Mouse (Mus musculus) embryo, embryonic 10 days (tissue): ENCODE results near the gene Fam19a2.
A peak's percentile ranks its signal among the peaks of the same experiment; 100 is the strongest.

ENCODE experiments used
- DNase-seq: peaks from one replicate; pipeline ENCODE4 v3.0.0-alpha.2; 2015; ENCODE audit warnings: low spot score

The Fam19a2 gene

DNA sequence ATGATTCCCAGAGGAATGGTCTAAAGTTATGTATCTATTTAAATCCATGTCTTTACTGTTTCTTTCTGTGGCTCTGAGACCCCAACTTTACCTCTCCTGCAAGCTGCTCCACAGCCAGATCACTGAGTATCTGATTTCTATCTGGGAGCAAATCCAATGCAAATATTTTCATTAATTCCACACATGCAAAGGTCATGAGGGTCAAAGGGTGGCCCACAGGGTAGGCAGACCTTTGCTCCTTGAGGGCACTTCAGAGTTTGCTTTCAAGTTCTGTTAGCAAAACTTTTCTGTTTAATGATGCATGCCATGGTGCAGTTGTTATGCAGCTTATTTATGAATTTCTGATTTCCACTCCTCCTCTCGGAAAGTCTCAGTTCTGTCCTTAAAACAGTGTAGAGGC, 303.9 kb downstream of the Fam19a2 start:
- peak; percentile 64 for DNase-seq

DNA sequence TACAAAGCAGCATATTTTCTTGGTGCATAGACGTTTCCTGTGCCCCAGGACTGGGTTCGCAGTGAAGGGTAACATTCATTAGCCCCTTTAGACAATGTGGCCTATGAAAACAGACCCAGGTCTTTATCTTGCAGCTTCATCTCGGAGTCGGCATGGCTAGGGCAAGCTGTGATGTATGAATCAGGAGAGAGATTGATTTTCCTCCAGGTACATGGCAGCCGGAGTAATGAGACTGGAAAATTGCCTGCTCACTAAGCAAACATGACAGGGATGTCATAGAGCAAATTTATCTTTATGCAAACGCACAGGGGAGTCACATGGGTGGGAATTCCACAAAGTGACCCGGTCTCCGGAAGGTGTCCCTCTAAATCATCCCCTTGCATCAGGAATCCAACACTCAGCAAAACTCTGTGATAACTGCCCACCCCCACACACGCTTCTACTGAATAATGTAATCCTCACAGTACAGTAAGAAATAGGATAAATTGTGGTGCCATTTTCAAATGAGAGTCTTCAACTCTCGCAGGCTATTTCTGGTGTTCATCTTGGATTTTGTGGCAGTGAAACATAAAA, 306.9 kb downstream of the Fam19a2 start:
- DNase-seq: no peak

DNA sequence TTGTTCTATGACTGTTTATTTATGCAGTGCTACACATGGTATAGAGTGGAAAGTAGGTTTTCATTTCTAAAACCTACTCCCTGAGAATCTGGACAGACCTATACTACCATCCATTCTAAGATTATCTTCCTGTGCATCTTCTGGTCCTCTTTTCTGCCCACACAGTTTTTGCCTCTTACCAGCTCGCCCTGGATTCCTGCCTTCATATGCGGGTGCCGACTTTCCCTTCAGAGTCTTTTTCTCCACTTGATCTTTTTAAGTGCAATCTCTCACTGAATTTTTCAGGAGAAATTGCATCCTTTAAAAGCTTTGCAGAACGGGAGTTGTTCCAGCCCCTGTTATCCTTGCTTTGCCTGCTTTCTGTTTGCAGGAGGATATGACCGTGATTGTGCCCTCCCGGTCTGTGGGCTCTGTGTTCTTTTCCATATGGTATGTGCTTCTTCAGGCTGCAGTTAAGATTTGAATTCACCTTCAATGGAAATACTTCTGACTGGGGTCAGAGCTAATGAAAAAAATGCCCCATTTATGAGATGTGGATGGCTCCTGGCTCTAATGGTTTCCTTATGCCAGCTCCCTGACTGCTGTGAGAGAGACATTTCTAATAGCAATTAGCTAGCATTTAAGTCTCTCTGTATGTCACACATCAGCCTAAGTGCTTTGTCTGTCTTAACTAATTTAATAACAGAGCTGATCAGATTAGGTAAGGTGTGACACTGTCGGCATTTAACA, 308.7 kb downstream of the Fam19a2 start:
- peak; percentile 39 for DNase-seq

DNA sequence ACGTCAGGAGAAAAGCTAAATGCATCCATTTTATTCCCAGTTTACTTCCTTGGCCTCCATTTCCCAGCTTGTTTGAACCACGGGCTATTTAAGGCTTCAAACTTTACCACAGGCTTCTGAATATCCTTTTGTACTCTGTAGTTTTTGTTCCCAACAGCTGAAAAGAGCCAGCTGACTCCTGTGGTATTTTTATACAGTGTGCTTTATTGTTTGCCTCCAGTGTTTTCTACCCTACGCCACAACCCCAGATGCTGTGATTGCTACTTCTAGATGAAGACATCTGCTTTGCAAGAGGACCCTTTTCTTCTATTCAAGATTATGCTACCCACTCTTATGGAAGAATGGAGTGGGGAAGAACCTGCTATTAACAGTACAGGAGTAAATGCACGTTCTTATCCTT, 314.0 kb downstream of the Fam19a2 start:
- no peak for DNase-seq

DNA sequence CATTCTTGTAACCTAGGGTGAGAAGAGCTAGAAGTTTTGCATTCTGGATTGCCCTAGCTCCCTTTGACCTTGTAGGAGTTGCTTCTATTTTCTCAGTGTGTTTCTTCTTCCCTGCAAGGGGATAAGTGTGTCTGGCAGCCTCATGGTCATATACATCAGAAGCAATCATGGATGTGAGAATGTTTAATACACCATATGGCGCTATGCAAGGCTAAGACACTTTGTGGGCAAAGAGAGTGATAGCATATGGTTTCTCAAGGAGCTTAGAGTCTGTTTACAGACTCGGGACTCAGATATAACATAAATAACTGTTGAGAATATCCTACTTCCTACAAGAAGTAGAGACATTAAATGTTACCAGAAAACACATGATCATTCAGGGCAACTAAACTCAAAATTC, 315.2 kb downstream of the Fam19a2 start:
- no peak for DNase-seq

DNA sequence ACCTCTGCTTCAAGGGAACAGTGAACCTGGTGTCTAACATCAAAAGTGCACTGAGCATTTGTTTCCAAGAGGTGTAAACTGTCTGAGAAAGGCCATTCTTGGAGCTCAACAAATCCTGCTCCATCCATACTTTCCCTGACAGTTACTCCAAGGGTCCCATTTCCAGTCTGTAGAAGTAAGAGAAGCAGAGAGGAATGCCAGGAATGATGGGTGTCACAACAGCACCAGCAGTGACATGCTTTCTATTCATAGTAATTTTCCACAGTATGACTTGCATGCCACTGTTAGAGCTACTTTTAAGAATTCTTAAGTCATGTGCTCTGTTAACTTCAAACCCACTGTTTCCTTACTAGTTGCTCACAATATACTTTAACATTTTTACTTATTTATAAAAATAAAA, 331.2 kb downstream of the Fam19a2 start:
- no peak for DNase-seq

DNA sequence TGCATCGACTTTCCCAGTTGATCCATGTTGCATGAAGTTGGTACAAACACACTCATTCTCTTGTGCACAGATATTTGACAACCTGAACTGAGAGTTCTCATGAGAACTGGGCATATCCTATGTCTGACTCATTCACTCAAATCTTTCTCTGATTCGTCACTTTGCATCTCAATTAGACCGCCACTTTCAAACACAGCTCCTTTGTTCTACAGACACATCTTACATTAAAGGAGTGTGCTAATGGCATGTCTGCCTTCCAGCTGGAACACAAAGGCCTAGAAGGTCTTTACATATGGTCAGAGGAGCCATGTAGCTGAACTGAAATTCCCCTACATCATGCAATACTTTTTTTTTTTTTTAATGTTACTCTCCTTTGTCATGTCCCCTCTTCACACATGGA, 333.3 kb downstream of the Fam19a2 start:
- DNase-seq: no peak

DNA sequence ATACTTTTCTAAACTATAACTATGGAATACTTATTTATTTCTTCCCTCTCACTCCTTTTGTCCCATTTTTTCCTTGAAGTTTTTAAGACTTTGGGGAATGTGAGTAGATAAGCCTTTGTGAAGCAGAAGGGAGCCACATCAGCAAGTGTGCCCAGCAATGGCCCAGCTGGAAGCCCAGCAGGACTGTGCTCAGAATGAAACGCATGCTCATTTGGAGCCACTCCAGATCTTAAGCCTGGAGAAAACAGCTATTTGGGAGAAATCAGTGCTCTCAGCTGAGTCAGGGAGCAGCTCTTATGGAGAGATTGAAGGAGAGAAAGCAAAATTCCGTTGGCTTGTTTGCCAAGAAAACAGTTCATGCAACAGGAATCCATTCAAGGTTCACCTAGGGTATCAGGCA, 341.9 kb downstream of the Fam19a2 start:
- no peak for DNase-seq

DNA sequence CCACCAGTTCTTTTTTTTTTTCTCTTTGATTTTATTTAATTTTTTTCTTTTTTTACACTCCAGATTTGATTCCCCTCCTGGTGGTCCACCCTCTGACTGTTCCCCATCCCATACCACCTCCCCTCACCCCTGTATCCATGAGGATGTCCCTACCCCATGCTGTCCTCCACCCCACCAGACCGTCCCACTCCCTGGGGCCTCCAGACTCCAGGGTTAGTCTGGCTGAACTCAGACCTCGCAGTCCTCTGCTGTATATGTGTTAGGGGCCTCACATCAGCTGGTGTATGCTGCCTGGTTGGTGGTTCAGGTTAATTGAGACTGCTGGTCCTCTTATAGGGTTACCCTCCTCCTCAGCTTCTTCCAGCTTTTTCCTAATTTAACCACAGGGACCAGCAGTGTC, 362.9 kb downstream of the Fam19a2 start:
- DNase-seq: no peak

DNA sequence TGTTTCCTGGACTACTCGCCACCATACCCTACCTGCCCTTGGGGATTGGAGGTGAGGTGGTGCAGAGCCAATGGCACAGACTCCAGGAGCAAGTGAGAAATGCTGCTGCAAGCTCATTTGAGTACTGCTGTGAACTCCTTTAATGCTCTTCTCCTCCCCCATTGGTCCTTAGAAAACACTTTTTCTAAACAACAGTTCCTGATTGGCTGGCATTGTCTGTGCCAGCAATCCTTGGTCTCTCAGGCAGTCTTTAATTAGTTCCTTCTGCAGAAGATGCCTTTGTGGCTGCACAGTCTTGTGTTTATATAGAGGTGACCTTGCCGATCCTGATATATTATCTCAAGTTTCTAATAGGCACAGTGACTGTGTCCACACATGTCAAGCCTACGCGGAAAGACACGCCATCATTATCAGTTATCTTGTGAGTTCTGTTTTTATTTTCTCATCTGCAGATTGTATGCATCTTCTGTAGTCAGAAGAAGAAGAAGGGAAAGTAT, 365.5 kb downstream of the Fam19a2 start:
- peak; percentile 36 for DNase-seq

DNA sequence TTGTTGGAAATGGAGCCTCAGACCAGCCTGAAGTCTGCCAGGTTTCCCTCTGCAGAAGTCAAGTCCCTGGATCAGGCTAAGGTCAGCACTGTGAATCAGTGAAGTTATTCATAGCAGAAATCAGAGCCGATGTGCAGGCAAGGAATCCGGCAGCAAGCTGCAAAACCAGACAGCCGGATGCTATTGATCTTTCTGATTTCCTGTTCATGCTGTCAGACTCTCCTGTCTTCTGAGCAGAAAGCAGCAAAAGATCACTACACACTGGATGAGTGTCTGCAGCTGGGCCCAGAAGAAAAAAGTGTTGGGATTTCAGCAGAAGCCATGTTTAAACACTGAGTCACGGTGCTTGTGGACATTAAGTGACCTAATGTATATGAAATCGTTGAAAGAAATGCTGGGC, 368.2 kb downstream of the Fam19a2 start:
- DNase-seq: peak; percentile 23

DNA sequence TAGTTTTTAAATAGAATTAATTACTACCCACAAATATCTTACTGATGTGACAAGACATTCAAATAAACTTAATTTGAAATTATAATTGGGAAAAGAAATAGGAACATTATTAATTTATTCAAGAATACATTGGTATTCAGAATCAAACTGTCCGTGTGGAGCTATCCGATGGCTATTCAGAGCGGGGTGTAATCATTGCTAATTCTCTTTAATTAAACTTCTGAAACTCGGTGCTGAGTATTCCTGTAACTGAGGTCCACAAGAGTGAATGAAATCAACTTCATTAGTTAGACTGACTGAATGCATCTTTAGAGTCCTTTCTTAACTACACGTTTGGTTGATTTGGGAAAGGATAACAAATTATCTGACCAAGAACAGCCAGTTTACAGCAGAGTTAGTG, 372.9 kb downstream of the Fam19a2 start:
- no peak for DNase-seq

DNA sequence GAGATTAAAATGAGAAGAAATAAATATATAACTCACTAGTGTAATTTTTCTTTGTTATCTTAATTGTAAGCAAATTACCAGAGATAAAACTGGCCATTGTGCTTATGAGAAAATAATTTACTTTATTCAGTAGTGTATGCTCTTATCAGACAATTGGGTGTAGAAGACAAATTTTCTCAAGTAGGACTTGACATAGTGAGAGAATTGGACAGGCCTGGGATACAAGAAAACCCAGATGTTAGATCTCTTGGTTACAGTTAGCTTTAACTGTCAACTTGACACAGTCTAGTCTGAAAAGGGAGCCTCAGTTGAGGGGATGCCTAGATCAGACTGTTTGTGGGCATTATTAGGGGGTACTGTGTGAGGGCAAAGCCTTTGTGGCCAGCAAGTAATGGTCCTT, 373.7 kb downstream of the Fam19a2 start:
- DNase-seq: no peak

DNA sequence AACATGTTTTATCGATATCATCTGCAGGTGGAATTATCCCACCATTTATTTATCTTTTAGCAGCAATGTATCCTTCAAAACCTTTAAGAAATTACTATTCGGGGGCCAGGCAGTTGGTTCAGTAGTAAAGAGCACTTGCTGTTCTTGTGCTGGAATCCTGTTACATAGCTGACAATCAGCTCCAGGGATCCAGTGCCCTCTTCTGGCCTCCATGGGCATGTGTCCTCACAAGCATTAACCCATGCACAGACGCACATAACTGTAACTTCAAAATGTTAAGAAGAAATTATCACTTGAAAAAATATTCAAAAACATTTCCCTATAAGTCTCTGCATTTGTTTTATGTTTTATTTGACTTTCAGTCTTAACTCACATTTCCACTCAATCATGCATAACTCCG, 381.8 kb downstream of the Fam19a2 start:
- no peak for DNase-seq

DNA sequence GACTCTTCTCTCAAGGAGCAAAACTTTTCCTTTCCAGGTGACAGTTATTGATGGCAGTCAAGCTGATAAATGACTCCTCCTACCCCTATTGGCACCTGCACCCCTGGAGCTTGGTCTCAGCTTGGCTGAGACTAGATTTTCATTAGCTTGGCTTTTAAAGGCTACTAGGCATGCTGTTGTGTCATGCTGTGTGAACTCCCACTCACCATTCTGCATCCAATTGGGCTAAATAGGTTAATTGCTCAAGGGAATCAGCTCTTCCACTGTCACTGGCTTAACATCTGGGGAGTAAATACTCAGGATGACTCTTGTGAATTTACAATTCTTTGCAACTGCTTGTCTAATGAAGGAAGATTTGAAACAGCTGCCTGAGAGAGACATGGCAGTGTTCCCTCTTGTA, 407.4 kb downstream of the Fam19a2 start:
- peak; percentile 13 for DNase-seq

DNA sequence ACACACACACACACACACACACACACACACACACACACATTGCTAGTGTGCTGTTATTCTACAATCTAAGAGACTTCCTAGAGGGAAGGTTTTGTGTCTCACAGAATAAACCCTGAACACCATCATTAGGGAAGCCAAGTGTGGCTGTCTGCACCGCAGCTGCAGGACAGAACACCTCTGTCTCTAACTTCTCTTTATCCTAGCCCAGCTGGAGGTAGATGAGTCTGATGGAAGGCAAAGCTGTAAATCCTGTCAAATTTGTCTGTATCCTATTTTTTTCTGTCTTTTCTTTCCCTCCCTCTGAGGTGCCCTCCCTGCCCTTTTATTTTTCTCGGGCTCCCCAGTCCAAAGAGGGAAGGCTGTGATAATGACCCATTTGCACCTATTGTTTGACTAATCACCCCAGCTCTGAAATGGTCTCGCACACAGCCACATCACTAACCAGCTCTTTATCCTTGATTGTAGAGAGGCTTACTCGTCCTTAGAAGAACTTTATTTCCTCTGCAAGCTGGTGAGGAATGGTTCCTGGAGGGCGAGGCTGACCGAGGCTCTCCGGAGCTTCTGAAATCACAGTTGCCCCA, 414.6 kb downstream of the Fam19a2 start:
- peak; percentile 23 for DNase-seq

DNA sequence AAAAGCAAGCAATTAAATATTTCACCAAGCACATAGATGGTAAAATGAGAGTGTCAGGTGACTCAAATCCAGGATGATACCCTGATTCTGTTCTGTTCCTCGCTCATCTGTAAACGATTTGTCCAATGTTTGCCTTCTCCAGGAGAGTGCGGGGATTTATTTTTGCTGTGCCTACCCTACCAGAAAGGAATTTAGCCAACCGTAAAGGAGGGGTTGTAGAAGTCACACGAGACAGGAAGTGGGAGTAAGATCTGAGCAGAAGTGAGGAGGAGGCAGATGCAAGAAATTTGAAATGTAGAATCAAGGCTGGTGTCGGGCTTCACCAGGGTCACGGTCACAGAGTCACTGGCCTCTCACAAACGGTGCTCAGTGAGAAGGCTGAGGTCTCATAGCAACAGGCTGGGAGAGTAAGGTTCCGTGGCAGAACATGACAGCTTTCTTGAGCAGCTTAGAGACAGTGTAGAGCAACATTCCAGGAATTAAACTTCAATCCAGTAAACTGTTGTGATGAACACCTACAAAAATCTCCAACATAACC, 419.0 kb downstream of the Fam19a2 start:
- peak; percentile 39 for DNase-seq

DNA sequence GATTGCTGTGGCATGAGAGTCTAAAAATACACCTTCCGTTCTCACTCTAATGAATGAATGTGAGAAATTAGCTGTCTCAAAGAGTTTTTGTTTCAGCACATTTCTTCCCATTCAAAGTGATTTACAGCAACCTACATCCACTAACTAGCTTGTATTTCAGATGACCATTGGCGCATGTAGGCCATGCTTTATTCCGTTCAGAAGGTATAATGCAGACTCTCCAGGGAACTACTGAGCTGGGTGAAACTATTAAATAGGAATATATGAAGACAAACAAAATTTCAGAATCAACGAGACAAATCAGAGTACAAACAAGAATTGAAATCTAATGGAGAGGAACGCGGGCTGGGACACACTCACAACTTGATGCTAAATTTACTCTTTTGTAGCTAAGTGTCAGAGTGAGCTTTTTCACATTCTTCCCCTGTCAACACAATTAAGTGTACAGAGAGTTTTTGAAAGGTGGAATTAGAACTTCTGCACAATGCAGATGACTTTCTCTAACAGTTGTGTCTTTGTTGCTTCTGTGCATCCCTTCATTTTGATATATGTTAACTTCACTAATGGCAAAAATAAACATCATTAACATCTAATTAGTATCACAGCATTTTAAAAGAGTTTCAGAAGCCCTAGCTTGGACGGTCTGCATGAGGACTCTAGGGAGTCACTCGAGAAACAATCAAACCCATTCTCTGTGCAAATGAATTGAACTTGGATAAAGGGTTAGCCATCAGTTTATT, 428.6 kb downstream of the Fam19a2 start:
- no peak for DNase-seq

DNA sequence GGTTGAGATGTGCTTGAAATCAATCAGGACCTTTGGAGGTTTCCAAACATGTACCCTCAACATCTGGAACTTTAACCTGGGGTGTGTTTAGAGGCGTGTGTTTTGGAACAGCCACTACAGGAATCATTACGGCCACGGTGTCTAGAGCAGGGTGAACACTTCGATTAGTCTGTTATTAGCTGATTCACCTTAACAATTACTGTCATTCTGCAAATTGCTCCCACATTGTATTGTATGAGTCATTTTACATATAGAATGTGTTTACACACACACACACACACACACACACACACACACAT, 429.1 kb downstream of the Fam19a2 start:
- no peak for DNase-seq

DNA sequence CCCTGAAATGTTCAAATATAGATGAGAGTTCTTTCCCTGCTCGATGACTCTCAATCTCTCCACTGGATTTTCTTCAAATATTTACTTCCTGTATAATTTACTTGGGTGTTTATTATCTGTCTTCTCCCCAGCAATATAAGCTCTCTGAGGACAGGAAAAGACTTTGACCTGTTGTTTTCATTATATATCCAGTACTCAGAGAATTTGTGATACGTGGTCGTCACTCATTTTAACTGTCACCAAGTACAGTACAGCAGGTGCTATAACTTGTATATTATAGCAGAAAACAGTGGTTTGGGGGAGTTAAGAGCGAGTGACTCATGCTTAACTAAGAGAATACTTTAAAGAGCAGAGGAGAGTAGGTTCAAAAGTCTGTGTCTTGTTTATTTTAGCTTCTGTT, 438.8 kb downstream of the Fam19a2 start:
- DNase-seq: no peak

DNA sequence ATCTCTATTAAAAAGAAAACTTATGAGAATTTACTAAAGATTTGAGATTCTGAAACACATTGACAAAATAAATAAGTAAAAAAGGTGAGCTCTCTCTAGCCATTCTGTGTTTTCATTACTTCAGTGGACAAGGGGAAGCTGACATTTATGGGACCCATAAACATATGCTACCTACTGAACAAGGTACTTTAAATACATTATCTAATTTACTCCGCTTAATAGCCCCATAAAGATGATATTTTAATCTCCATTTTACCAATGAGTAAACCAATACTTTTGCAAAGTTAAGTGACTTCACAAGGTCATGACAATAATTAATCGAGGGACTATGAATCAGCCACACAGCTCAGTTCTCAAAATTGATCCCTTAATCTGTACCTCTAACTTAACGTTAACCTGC, 443.2 kb downstream of the Fam19a2 start:
- no peak for DNase-seq

DNA sequence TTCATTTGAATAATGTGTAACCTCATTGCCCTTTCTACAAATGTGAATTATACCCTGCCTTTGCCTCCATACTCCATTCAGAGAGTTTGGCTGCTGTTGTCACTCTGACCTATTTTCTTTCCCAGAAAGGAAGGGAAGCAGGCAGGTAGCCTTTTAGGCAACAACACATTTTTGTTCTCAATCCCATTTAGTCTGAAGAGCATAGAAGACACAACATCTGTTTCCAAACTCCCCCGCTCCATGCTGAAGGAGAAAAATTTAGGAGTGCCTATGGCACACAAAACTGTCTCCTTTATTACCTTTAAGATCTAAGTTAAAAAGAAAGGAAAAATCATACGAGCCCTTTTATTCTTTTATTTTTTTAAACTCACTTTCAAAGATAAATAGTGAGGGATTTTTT, 446.9 kb downstream of the Fam19a2 start:
- DNase-seq: no peak

DNA sequence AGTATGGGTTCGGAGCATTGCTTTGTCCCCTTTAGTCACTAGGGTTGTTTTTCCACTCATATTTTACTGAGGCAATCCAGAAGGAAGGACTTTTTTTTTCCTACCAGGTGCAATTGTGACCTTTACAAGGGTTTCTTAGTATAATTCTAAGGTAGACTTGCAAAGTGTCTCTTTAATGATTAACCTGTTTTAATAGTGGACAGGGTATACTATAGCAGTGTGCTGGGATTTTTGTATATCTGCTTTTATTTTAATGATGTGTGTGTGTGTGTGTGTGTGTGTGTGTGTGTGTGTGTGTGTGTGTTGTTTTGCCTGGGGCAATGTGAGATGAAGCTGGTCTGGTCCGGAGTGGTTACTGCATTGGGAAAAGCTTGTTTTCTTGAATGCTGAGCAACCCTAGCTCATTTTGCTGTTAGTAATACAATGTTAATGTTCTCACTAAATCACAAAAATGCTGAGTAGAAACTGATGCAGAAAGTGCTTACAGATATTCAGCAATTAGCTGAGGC, 458.2 kb downstream of the Fam19a2 start:
- no peak for DNase-seq
